Mouse (Mus musculus): ENCODE measurements around the gene Psmc3ip. TPM values are rescaled to one million over a fixed set of nuclear protein-coding genes. Genes with fewer than 3 reads are reported as not detected.
A peak's percentile ranks its signal among the peaks of the same experiment; 100 is the strongest.

Gene Psmc3ip
- total and polyA plus RNA-seq, 2 experiments from 2014 or later = 5.3 to 10.3 TPM

GRCm38 (mm10) chr11:101138536-101139181, 43.4 kb upstream of the Psmc3ip start:
- Histone ChIP-seq H3K27me3 (ENCODE audit: insufficient read depth, low read length) (no peaks in the 10 kb centered on the region), H3K4me3 (ENCODE audit: low read depth, low read length) (no peak overlapping the region), H3K9ac (replicated peaks; ENCODE audit: low read length, poor library complexity, severe bottlenecking) (0 out of 2 replicates have a peak overlapping the region, but pooled peaks have one; percentile 29), H3K27ac (ENCODE audit: low read depth, low read length) (peak overlapping the region; percentile 51), H3K9me3 (ENCODE audit: low read length) (no peaks in the 10 kb centered on the region), H3K4me1 (ENCODE audit: insufficient read depth, low read length) (0 out of 2 replicates have a peak, but pooled peaks cover 3% of the 10 kb centered on the region), H3K36me3 (ENCODE audit: insufficient read depth, low read length) (no peaks in the 10 kb centered on the region), H3K4me2 (ENCODE audit: low read depth, low read length, poor library complexity, severe bottlenecking) (peak overlapping the region; percentile 18; the same call in 1 of the 2 replicates)
- TF ChIP-seq CTCF (IDR thresholded peaks at IDR 0.05) = no peak
- WGBS = 29% methylated on average over 15 of the region's 15 CpGs
- ATAC-seq (ENCODE audit: low FRiP score) (peak; percentile 27; the same call in 1 of the 2 replicates), DNase-seq (ENCODE audit: low spot score) (peak; percentile 64)

GRCm38 (mm10) chr11:101137000-101137399, 41.8 kb upstream of the Psmc3ip start:
- ATAC-seq (ENCODE audit: low FRiP score) = no peak
- no peak for TF ChIP-seq CTCF (IDR thresholded peaks at IDR 0.05)

GRCm38 (mm10) chr11:101134217-101134865, 39.1 kb upstream of the Psmc3ip start:
- H3K9ac ChIP-seq (replicated peaks; ENCODE audit: low read length, poor library complexity, severe bottlenecking) = no peak overlapping the region
- no peaks in the 10 kb centered on the region for H3K9me3 ChIP-seq (ENCODE audit: low read length)
- H3K4me1 ChIP-seq (ENCODE audit: insufficient read depth, low read length) = no peaks in the 10 kb centered on the region
- no peak overlapping the region for H3K27ac ChIP-seq (ENCODE audit: low read depth, low read length)
- TF ChIP-seq CTCF (IDR thresholded peaks at IDR 0.05) = no peak
- ATAC-seq (ENCODE audit: low FRiP score) (no peak), DNase-seq (ENCODE audit: low spot score) (no peak)
- H3K36me3 ChIP-seq (ENCODE audit: insufficient read depth, low read length) = no peaks in the 10 kb centered on the region
- WGBS = 81% methylated on average over 13 of the region's 13 CpGs
- no peak overlapping the region for H3K4me2 ChIP-seq (ENCODE audit: low read depth, low read length, poor library complexity, severe bottlenecking)
- H3K27me3 ChIP-seq (ENCODE audit: insufficient read depth, low read length) = no peaks in the 10 kb centered on the region
- H3K4me3 ChIP-seq (ENCODE audit: low read depth, low read length) = no peak overlapping the region

More at GRCm38 (mm10) chr11:101137000-101137399, 41.8 kb upstream of the Psmc3ip start:
- DNase-seq (ENCODE audit: low spot score) = no peak
- Histone ChIP-seq H3K9ac (replicated peaks; ENCODE audit: low read length, poor library complexity, severe bottlenecking) (no peak overlapping the region), H3K27ac (ENCODE audit: low read depth, low read length) (no peak overlapping the region), H3K4me1 (ENCODE audit: insufficient read depth, low read length) (no peaks in the 10 kb centered on the region), H3K36me3 (ENCODE audit: insufficient read depth, low read length) (no peaks in the 10 kb centered on the region), H3K4me3 (ENCODE audit: low read depth, low read length) (no peak overlapping the region), H3K9me3 (ENCODE audit: low read length) (no peaks in the 10 kb centered on the region), H3K4me2 (ENCODE audit: low read depth, low read length, poor library complexity, severe bottlenecking) (no peak overlapping the region), H3K27me3 (ENCODE audit: insufficient read depth, low read length) (no peaks in the 10 kb centered on the region)
- WGBS = 76% methylated on average over 7 of the region's 7 CpGs

- 83% methylated on average over 12 of the region's 12 CpGs for WGBS
- no peaks in the 10 kb centered on the region for H3K4me1 ChIP-seq (ENCODE audit: insufficient read depth, low read length)
- H3K9me3 ChIP-seq (ENCODE audit: low read length) = no peaks in the 10 kb centered on the region
- no peaks in the 10 kb centered on the region for H3K36me3 ChIP-seq (ENCODE audit: insufficient read depth, low read length)
- ATAC-seq (ENCODE audit: low FRiP score) (no peak), DNase-seq (ENCODE audit: low spot score) (no peak)
- H3K9ac ChIP-seq (replicated peaks; ENCODE audit: low read length, poor library complexity, severe bottlenecking) = no peak overlapping the region
- H3K27me3 ChIP-seq (ENCODE audit: insufficient read depth, low read length) = no peaks in the 10 kb centered on the region
- no peak for TF ChIP-seq CTCF (IDR thresholded peaks at IDR 0.05)
- no peak overlapping the region for H3K4me2 ChIP-seq (ENCODE audit: low read depth, low read length, poor library complexity, severe bottlenecking)
- H3K4me3 ChIP-seq (ENCODE audit: low read depth, low read length) = no peak overlapping the region
- no peak overlapping the region for H3K27ac ChIP-seq (ENCODE audit: low read depth, low read length)
These were observed 37.8 kb upstream of the Psmc3ip start for GRCm38 (mm10) chr11:101133037-101133436.

- no peak for ATAC-seq (ENCODE audit: low FRiP score)
- Histone ChIP-seq H3K4me2 (ENCODE audit: low read depth, low read length, poor library complexity, severe bottlenecking) (no peak overlapping the region), H3K27ac (ENCODE audit: low read depth, low read length) (no peak overlapping the region), H3K27me3 (ENCODE audit: insufficient read depth, low read length) (no peaks in the 10 kb centered on the region), H3K4me1 (ENCODE audit: insufficient read depth, low read length) (no peaks in the 10 kb centered on the region), H3K9ac (replicated peaks; ENCODE audit: low read length, poor library complexity, severe bottlenecking) (no peak overlapping the region), H3K36me3 (ENCODE audit: insufficient read depth, low read length) (no peaks in the 10 kb centered on the region; the same call in 1 of the 2 replicates), H3K9me3 (ENCODE audit: low read length) (no peaks in the 10 kb centered on the region), H3K4me3 (ENCODE audit: low read depth, low read length) (no peak overlapping the region)
- TF ChIP-seq CTCF (IDR thresholded peaks at IDR 0.05) = peak; percentile 57
- peak; percentile 62 for DNase-seq (ENCODE audit: low spot score)
- WGBS = 87% methylated on average over 6 of the region's 6 CpGs
These were observed 36.5 kb upstream of the Psmc3ip start for GRCm38 (mm10) chr11:101131701-101132100.

- no peak for DNase-seq (ENCODE audit: low spot score)
- Histone ChIP-seq H3K4me3 (ENCODE audit: low read depth, low read length) (no peak overlapping the region), H3K9me3 (ENCODE audit: low read length) (no peaks in the 10 kb centered on the region), H3K27ac (ENCODE audit: low read depth, low read length) (no peak overlapping the region), H3K27me3 (ENCODE audit: insufficient read depth, low read length) (no peaks in the 10 kb centered on the region), H3K36me3 (ENCODE audit: insufficient read depth, low read length) (peaks cover 5% of the 10 kb centered on the region), H3K4me1 (ENCODE audit: insufficient read depth, low read length) (no peaks in the 10 kb centered on the region), H3K9ac (replicated peaks; ENCODE audit: low read length, poor library complexity, severe bottlenecking) (no peak overlapping the region), H3K4me2 (ENCODE audit: low read depth, low read length, poor library complexity, severe bottlenecking) (no peak overlapping the region)
- ATAC-seq (ENCODE audit: low FRiP score) = no peak
- 91% methylated on average over 2 of the region's 2 CpGs for WGBS
- TF ChIP-seq CTCF (IDR thresholded peaks at IDR 0.05) = no peak
These were observed 36.0 kb upstream of the Psmc3ip start for GRCm38 (mm10) chr11:101131187-101131586.

Measured in midbrain, postnatal 0 days (tissue).